Mouse (Mus musculus): ENCODE measurements around the gene Aox2.

DNA sequence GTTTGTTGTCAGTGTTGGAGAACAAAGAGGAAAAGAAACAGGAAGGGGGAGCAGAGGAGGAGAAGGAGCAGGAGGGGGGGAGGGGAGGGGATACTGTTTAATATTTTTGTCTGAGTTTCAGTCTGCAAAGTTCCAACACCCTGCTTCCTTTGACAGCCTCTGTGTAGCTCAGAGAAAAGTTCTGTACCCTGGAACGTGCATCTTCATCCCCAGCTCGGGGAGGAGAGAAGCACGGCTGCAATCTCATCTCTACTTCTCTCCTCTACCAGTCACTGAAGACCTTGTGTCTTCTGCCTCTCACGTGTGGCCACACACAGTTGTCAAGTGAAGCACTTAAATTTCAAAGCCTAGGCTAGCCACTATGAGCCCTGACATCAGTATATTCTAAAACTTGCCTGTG is 55.1 kb downstream of the Aox2 start:
- TF ChIP-seq ZNF384 (IDR thresholded peaks at IDR 0.05; ENCODE audit: low read depth, low read length): no peak
- TF ChIP-seq CTCF (IDR thresholded peaks at IDR 0.05 in 2 of 3, conservative IDR thresholded peaks at IDR 0.05 in 1 of 3; ENCODE audit: control insufficient read depth in 1 of 3, insufficient read depth in 1 of 3, low read depth in 2 of 3, low read length in 3 of 3, poor library complexity in 1 of 3, severe bottlenecking in 1 of 3): no peak
- no peak for TF ChIP-seq TCF12 (IDR thresholded peaks at IDR 0.05; ENCODE audit: low read depth, low read length)
- no peak for TF ChIP-seq USF2 (IDR thresholded peaks at IDR 0.05; ENCODE audit: borderline replicate concordance in 1 of 2, insufficient read depth in 1 of 2, low read depth in 1 of 2, low read length in 2 of 2)
- no peak for TF ChIP-seq POLR2A (IDR thresholded peaks at IDR 0.05; ENCODE audit: control insufficient read depth in 1 of 2, insufficient read depth in 1 of 2, low read depth in 1 of 2, low read length in 2 of 2, poor library complexity in 1 of 2)
- TF ChIP-seq MXI1 (IDR thresholded peaks at IDR 0.05; ENCODE audit: low read depth, low read length): no peak
- TF ChIP-seq MAFK (IDR thresholded peaks at IDR 0.05; ENCODE audit: borderline replicate concordance, low read depth, low read length): no peak
- no peak for TF ChIP-seq GABPA (IDR thresholded peaks at IDR 0.05; ENCODE audit: low read depth, low read length)
- no peak for TF ChIP-seq ZMIZ1 (IDR thresholded peaks at IDR 0.05; ENCODE audit: low read depth, low read length)
- no peak for TF ChIP-seq CHD2 (IDR thresholded peaks at IDR 0.05; ENCODE audit: low read length)

Measured in MEL (cell line).